Mouse (Mus musculus): ENCODE data around the gene Plcl2. TPM values are rescaled to one million over a fixed set of nuclear protein-coding genes. Genes with fewer than 3 reads are reported as not detected.

The Plcl2 gene
- polyA plus RNA-seq, 1 experiment from 2014 or later, result 9.0 TPM

GRCm38 (mm10) chr17:50677334-50677733 lies 168.1 kb downstream of the Plcl2 start:
- no peak for DNase-seq (ENCODE audit: low spot score)
- WGBS, result 95% methylated on average over 14 of the region's 14 CpGs
- no peaks in the 10 kb centered on the region for H3K4me1 ChIP-seq (ENCODE audit: control insufficient read depth, insufficient read depth, low read length)

GRCm38 (mm10) chr17:50677978-50678712 lies 168.9 kb downstream of the Plcl2 start:
- H3K27ac ChIP-seq (ENCODE audit: low read depth, low read length), result no peak overlapping the region
- no peaks in the 10 kb centered on the region for H3K27me3 ChIP-seq (ENCODE audit: control insufficient read depth, insufficient read depth, low read length)
- no peaks in the 10 kb centered on the region for H3K36me3 ChIP-seq (ENCODE audit: control insufficient read depth, insufficient read depth, low read length)
- no peaks in the 10 kb centered on the region for H3K4me1 ChIP-seq (ENCODE audit: control insufficient read depth, insufficient read depth, low read length)
- ATAC-seq (ENCODE audit: insufficient read depth, low FRiP score, low TSS enrichment) (no peak), DNase-seq (ENCODE audit: low spot score) (no peak)
- H3K9ac ChIP-seq (ENCODE audit: low read length), result no peak overlapping the region
- no peak overlapping the region for H3K4me3 ChIP-seq (ENCODE audit: low read depth, low read length)
- H3K9me3 ChIP-seq (ENCODE audit: control insufficient read depth, low read length), result no peaks in the 10 kb centered on the region
- WGBS, result 72% methylated on average over 10 of the region's 10 CpGs
- no peak overlapping the region for H3K4me2 ChIP-seq (ENCODE audit: low read depth)

More at GRCm38 (mm10) chr17:50677334-50677733, 168.1 kb downstream of the Plcl2 start:
- no peaks in the 10 kb centered on the region for H3K36me3 ChIP-seq (ENCODE audit: control insufficient read depth, insufficient read depth, low read length)
- H3K27me3 ChIP-seq (ENCODE audit: control insufficient read depth, insufficient read depth, low read length), result no peaks in the 10 kb centered on the region
- no peaks in the 10 kb centered on the region for H3K9me3 ChIP-seq (ENCODE audit: control insufficient read depth, low read length)
- H3K4me3 ChIP-seq (ENCODE audit: low read depth, low read length), result no peak overlapping the region
- H3K27ac ChIP-seq (ENCODE audit: low read depth, low read length), result no peak overlapping the region
- H3K9ac ChIP-seq (ENCODE audit: low read length), result no peak overlapping the region
- H3K4me2 ChIP-seq (ENCODE audit: low read depth), result no peak overlapping the region
- no peak for ATAC-seq (ENCODE audit: insufficient read depth, low FRiP score, low TSS enrichment)

GRCm38 (mm10) chr17:50678748-50679147 lies 169.5 kb downstream of the Plcl2 start:
- DNase-seq (ENCODE audit: low spot score) (no peak), ATAC-seq (ENCODE audit: insufficient read depth, low FRiP score, low TSS enrichment) (no peak)
- H3K27me3 ChIP-seq (ENCODE audit: control insufficient read depth, insufficient read depth, low read length), result no peaks in the 10 kb centered on the region
- H3K4me3 ChIP-seq (ENCODE audit: low read depth, low read length), result no peak overlapping the region
- H3K4me1 ChIP-seq (ENCODE audit: control insufficient read depth, insufficient read depth, low read length), result no peaks in the 10 kb centered on the region
- no peak overlapping the region for H3K4me2 ChIP-seq (ENCODE audit: low read depth)
- H3K36me3 ChIP-seq (ENCODE audit: control insufficient read depth, insufficient read depth, low read length), result no peaks in the 10 kb centered on the region
- no peak overlapping the region for H3K9ac ChIP-seq (ENCODE audit: low read length)
- no peak overlapping the region for H3K27ac ChIP-seq (ENCODE audit: low read depth, low read length)
- 65% methylated on average over 2 of the region's 2 CpGs for WGBS
- H3K9me3 ChIP-seq (ENCODE audit: control insufficient read depth, low read length), result no peaks in the 10 kb centered on the region

- Histone ChIP-seq H3K9me3 (ENCODE audit: control insufficient read depth, low read length) (no peaks in the 10 kb centered on the region), H3K27me3 (ENCODE audit: control insufficient read depth, insufficient read depth, low read length) (no peaks in the 10 kb centered on the region), H3K9ac (ENCODE audit: low read length) (no peak overlapping the region), H3K36me3 (ENCODE audit: control insufficient read depth, insufficient read depth, low read length) (no peaks in the 10 kb centered on the region), H3K4me2 (ENCODE audit: low read depth) (no peak overlapping the region), H3K27ac (ENCODE audit: low read depth, low read length) (no peak overlapping the region), H3K4me3 (ENCODE audit: low read depth, low read length) (no peak overlapping the region), H3K4me1 (ENCODE audit: control insufficient read depth, insufficient read depth, low read length) (no peaks in the 10 kb centered on the region)
- ATAC-seq (ENCODE audit: insufficient read depth, low FRiP score, low TSS enrichment) (no peak), DNase-seq (ENCODE audit: low spot score) (no peak)
- 91% methylated on average over 12 of the region's 12 CpGs for WGBS
Measured at GRCm38 (mm10) chr17:50679613-50680534, 170.7 kb downstream of the Plcl2 start.

- no peak overlapping the region for H3K9ac ChIP-seq (ENCODE audit: low read length)
- no peaks in the 10 kb centered on the region for H3K27me3 ChIP-seq (ENCODE audit: control insufficient read depth, insufficient read depth, low read length)
- H3K4me2 ChIP-seq (ENCODE audit: low read depth), result no peak overlapping the region
- H3K9me3 ChIP-seq (ENCODE audit: control insufficient read depth, low read length), result no peaks in the 10 kb centered on the region
- no peak overlapping the region for H3K27ac ChIP-seq (ENCODE audit: low read depth, low read length)
- no peaks in the 10 kb centered on the region for H3K36me3 ChIP-seq (ENCODE audit: control insufficient read depth, insufficient read depth, low read length)
- H3K4me3 ChIP-seq (ENCODE audit: low read depth, low read length), result no peak overlapping the region
- ATAC-seq (ENCODE audit: insufficient read depth, low FRiP score, low TSS enrichment) (no peak), DNase-seq (ENCODE audit: low spot score) (no peak)
- WGBS, result 86% methylated on average over 3 of the region's 3 CpGs
- H3K4me1 ChIP-seq (ENCODE audit: control insufficient read depth, insufficient read depth, low read length), result no peaks in the 10 kb centered on the region
Measured at GRCm38 (mm10) chr17:50682696-50683095, 173.5 kb downstream of the Plcl2 start.

GRCm38 (mm10) chr17:50684960-50685645 lies 175.9 kb downstream of the Plcl2 start:
- no peak overlapping the region for H3K27ac ChIP-seq (ENCODE audit: low read depth, low read length)
- no peaks in the 10 kb centered on the region; the same call in 1 of the 2 replicates for H3K36me3 ChIP-seq (ENCODE audit: control insufficient read depth, insufficient read depth, low read length)
- no peak overlapping the region for H3K4me3 ChIP-seq (ENCODE audit: low read depth, low read length)
- H3K4me1 ChIP-seq (ENCODE audit: control insufficient read depth, insufficient read depth, low read length), result no peaks in the 10 kb centered on the region
- no peak overlapping the region for H3K9ac ChIP-seq (ENCODE audit: low read length)
- no peaks in the 10 kb centered on the region for H3K27me3 ChIP-seq (ENCODE audit: control insufficient read depth, insufficient read depth, low read length)
- no peaks in the 10 kb centered on the region for H3K9me3 ChIP-seq (ENCODE audit: control insufficient read depth, low read length)
- no peak overlapping the region for H3K4me2 ChIP-seq (ENCODE audit: low read depth)
- WGBS, result 67% methylated on average over 7 of the region's 7 CpGs
- DNase-seq (ENCODE audit: low spot score) (no peak), ATAC-seq (ENCODE audit: insufficient read depth, low FRiP score, low TSS enrichment) (no peak)

- ATAC-seq (ENCODE audit: insufficient read depth, low FRiP score, low TSS enrichment) (no peak), DNase-seq (ENCODE audit: low spot score) (no peak)
- Histone ChIP-seq H3K36me3 (ENCODE audit: control insufficient read depth, insufficient read depth, low read length) (no peaks in the 10 kb centered on the region; the same call in 1 of the 2 replicates), H3K9me3 (ENCODE audit: control insufficient read depth, low read length) (no peaks in the 10 kb centered on the region), H3K9ac (ENCODE audit: low read length) (no peak overlapping the region), H3K4me1 (ENCODE audit: control insufficient read depth, insufficient read depth, low read length) (no peaks in the 10 kb centered on the region), H3K27ac (ENCODE audit: low read depth, low read length) (no peak overlapping the region), H3K4me2 (ENCODE audit: low read depth) (no peak overlapping the region), H3K4me3 (ENCODE audit: low read depth, low read length) (no peak overlapping the region), H3K27me3 (ENCODE audit: control insufficient read depth, insufficient read depth, low read length) (no peaks in the 10 kb centered on the region)
- WGBS, result 78% methylated on average over 10 of the region's 10 CpGs
Measured at GRCm38 (mm10) chr17:50687670-50688069, 178.5 kb downstream of the Plcl2 start.

- H3K4me1 ChIP-seq (ENCODE audit: control insufficient read depth, insufficient read depth, low read length), result no peaks in the 10 kb centered on the region
- DNase-seq (ENCODE audit: low spot score) (no peak), ATAC-seq (ENCODE audit: insufficient read depth, low FRiP score, low TSS enrichment) (no peak)
- H3K27ac ChIP-seq (ENCODE audit: low read depth, low read length), result no peak overlapping the region
- H3K27me3 ChIP-seq (ENCODE audit: control insufficient read depth, insufficient read depth, low read length), result no peaks in the 10 kb centered on the region
- H3K9ac ChIP-seq (ENCODE audit: low read length), result no peak overlapping the region
- WGBS, result 81% methylated on average over 6 of the region's 6 CpGs
- H3K9me3 ChIP-seq (ENCODE audit: control insufficient read depth, low read length), result no peaks in the 10 kb centered on the region
- H3K4me2 ChIP-seq (ENCODE audit: low read depth), result no peak overlapping the region
- H3K4me3 ChIP-seq (ENCODE audit: low read depth, low read length), result no peak overlapping the region
- no peaks in the 10 kb centered on the region; the same call in 1 of the 2 replicates for H3K36me3 ChIP-seq (ENCODE audit: control insufficient read depth, insufficient read depth, low read length)
Measured at GRCm38 (mm10) chr17:50688135-50688534, 178.9 kb downstream of the Plcl2 start.
